Mouse (Mus musculus): ENCODE data around the gene Pdia4. TPM values are rescaled to one million over a fixed set of nuclear protein-coding genes. Genes with fewer than 3 reads are reported as not detected.
A peak's percentile ranks its signal among the peaks of the same experiment; 100 is the strongest.

Pdia4 gene
- polyA plus RNA-seq, 1 experiment, result 44.0 TPM

DNA sequence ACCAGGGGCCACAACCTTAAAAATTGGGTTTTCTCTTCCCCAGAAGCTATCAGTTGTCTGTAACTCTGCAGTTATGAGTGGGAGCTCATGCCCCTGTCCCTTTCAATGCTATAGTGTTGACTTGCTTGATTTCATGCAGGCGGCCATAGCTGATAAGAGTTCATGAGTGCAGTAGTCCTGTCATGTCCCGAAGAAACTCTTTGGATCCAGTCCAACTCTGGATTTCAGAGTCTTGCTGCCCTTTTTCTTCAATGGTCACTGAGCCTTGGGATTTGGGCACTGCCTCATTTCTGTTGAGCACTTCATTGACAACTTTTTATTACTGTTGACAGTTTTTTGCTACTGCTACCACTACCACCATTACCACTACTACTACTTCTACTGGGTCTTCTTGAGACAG lies 24.4 kb upstream of the Pdia4 start:
- no peak for DNase-seq
- WGBS, result 52% methylated on average over 2 of the region's 2 CpGs
- no peak for TF ChIP-seq POLR2A (IDR thresholded peaks at IDR 0.05; ENCODE audit: low read depth, low read length)
- no peak for TF ChIP-seq CTCF (conservative IDR thresholded peaks at IDR 0.05; ENCODE audit: insufficient read depth, insufficient read length, low read depth, low read length)
- no peak overlapping the region for H3K4me3 ChIP-seq (ENCODE audit: insufficient read depth, low read depth, low read length)
- no peaks in the 10 kb centered on the region for H3K27me3 ChIP-seq (replicated peaks; ENCODE audit: control insufficient read depth, insufficient read depth, low read length)
- peaks cover 2% of the 10 kb centered on the region; the same call in 1 of the 2 replicates for H3K4me1 ChIP-seq (ENCODE audit: control insufficient read depth, insufficient read depth, low read length)
- no peak overlapping the region for H3K27ac ChIP-seq (ENCODE audit: insufficient read depth, low read depth, low read length)
- H3K36me3 ChIP-seq (ENCODE audit: control insufficient read depth, insufficient read depth, low read length), result no peaks in the 10 kb centered on the region; the same call in 1 of the 2 replicates

DNA sequence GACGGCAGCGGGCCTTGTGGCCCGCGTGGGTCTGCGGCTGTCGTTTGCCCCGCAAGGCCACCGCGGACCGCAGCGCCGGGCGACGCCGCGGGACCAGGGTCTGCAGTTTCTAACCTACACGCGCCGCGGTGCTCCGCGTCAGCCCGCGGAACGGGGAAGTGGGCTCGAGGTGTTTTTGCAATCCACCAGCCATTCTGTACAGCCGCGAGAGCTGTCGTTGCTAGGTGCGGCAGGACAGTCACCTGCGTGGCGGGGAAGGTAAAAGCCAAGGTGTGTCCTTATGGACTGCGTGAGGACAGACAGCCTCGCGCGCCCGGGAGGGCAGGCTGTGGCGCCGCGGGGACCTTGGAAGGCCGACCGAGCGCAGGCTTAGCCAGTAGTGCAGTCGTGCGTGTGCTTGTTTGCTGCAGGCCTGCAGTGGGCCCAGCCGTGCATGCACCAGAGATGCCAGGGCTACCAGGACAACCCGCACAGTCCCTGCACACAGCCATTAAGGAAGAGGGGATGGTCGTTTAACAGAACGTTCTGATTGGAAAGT lies 22.8 kb upstream of the Pdia4 start:
- Histone ChIP-seq H3K4me3 (ENCODE audit: insufficient read depth, low read depth, low read length) (peak overlapping the region; percentile 95), H3K4me1 (ENCODE audit: control insufficient read depth, insufficient read depth, low read length) (peaks cover 2% of the 10 kb centered on the region; the same call in 1 of the 2 replicates), H3K36me3 (ENCODE audit: control insufficient read depth, insufficient read depth, low read length) (no peaks in the 10 kb centered on the region; the same call in 1 of the 2 replicates), H3K27ac (ENCODE audit: insufficient read depth, low read depth, low read length) (peak overlapping the region; percentile 72), H3K27me3 (replicated peaks; ENCODE audit: control insufficient read depth, insufficient read depth, low read length) (no peaks in the 10 kb centered on the region)
- peak; percentile 70 for DNase-seq
- under 1% methylated on average over 49 of the region's 49 CpGs for WGBS
- TF ChIP-seq POLR2A (IDR thresholded peaks at IDR 0.05; ENCODE audit: low read depth, low read length), result no peak

DNA sequence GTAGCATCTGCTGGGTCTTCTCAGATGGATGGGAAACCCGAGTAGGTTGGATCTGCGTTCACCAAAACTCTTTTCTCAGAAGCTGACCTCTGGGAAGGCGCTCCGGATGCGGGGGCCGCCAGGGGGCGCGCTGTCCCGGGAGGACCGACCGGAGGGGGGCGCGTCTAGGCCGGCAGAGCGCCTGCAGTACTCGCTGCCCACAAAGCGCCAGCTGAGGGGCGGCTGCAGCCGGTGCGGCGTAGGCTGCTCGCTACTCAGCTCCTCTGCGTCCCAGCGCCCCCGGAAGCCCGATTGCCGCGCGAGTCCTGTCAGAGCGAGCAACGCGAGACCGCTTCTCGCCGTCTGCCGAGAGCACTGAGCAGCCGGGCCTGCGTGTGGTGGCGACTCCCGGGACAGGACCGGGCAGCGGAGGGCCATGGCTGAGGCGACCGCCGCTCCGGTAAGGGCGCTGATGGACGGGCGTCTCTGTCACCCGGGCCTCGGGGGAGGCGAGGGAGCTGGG lies 22.3 kb upstream of the Pdia4 start, which contains the start of gene Zfp398:
Gene Zfp398, plus strand, starts transcription at position 180 of the 502 bp plus-strand sequence.
- H3K27me3 ChIP-seq (replicated peaks; ENCODE audit: control insufficient read depth, insufficient read depth, low read length), result no peaks in the 10 kb centered on the region
- peak within 1 kb of the TSS; percentile 95 for H3K4me3 ChIP-seq (ENCODE audit: insufficient read depth, low read depth, low read length)
- DNase-seq, result peak; percentile 97
- TF ChIP-seq POLR2A (IDR thresholded peaks at IDR 0.05; ENCODE audit: low read depth, low read length), result peak; percentile 19
- TF ChIP-seq CTCF (conservative IDR thresholded peaks at IDR 0.05; ENCODE audit: insufficient read depth, insufficient read length, low read depth, low read length), result peak; percentile 80
- peaks cover 2% of the 10 kb centered on the region; the same call in 1 of the 2 replicates for H3K4me1 ChIP-seq (ENCODE audit: control insufficient read depth, insufficient read depth, low read length)
- H3K27ac ChIP-seq (ENCODE audit: insufficient read depth, low read depth, low read length), result peak within 1 kb of the TSS; percentile 72
- no peaks in the 10 kb centered on the region for H3K36me3 ChIP-seq (ENCODE audit: control insufficient read depth, insufficient read depth, low read length)
- under 1% methylated on average over 52 of the region's 52 CpGs for WGBS

DNA sequence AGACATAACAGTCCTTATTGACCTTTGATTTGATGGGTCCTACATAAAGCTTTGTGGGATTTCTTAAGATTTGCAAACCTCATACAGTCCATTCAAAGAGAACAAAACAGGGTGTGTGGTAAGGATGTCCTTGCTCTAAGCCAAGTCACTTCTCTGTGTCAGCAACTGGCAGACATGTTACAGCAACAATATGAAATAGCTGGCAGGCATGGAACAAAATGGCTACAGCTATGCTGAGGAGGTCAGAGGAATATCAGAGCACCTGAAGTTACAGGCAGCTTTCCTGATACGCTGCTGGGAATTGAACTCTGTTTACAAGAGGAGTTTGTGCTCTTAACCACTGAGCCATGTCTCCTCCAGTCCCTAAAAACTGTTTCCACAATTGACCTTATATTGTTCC lies 19.0 kb upstream of the Pdia4 start:
- TF ChIP-seq CTCF (conservative IDR thresholded peaks at IDR 0.05; ENCODE audit: insufficient read depth, insufficient read length, low read depth, low read length) (no peak), POLR2A (IDR thresholded peaks at IDR 0.05; ENCODE audit: low read depth, low read length) (no peak)
- WGBS, result 91% methylated on average over 1 of the region's 1 CpGs
- Histone ChIP-seq H3K27me3 (replicated peaks; ENCODE audit: control insufficient read depth, insufficient read depth, low read length) (no peaks in the 10 kb centered on the region), H3K4me1 (ENCODE audit: control insufficient read depth, insufficient read depth, low read length) (no peaks in the 10 kb centered on the region; the same call in 1 of the 2 replicates), H3K4me3 (ENCODE audit: insufficient read depth, low read depth, low read length) (no peak overlapping the region), H3K36me3 (ENCODE audit: control insufficient read depth, insufficient read depth, low read length) (no peaks in the 10 kb centered on the region), H3K27ac (ENCODE audit: insufficient read depth, low read depth, low read length) (no peak overlapping the region)
- no peak for DNase-seq

DNA sequence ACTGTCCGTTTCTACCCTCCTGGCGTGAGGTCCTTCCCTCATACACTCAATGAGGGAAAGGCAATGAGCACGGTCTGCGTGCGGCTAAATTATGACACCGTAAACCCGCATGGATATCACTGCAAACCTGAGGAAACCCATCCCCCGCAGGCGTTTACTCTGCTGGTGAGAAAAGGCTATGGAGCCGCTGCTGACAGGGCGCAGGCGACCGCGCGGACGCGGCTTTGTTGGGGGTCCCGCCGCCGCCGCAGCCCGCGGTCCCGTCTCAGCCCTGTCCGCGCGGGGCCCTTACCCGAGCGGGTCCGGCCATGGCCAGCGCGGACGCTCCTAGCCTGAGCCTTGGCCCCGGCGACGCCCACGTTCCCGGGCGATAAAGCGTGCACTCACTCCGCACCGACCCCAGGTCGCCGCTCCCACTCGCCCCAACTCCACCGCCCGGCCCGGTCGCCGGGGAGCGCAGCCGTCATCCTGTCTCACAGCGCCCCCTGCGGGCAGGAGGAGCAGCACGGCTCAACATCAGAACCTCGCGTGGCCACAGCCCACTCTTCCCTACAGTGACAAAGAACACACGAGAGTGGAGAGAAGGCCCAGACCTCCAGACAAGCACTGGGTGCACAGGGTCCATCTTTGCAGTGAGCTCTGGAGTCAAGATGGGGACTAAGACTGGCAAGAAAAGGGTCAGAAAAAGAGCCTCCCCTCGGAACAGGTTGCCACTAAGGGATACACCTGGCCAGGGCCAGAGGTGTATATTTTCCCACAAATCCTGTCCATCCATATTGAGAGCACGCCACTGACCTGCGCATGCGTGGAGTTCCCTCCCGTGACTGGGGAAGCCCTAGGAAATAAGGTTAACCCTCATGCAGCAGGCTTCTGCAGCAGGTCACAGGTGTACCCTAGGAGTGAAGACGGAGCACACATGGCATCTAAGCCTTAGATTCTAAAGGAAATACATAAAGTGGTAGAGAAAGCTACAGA lies 17.2 kb upstream of the Pdia4 start, which contains the start of gene Zfp786:
Gene Zfp786, minus strand, starts transcription at position 764 of the 975 bp plus-strand sequence.
- H3K27me3 ChIP-seq (replicated peaks; ENCODE audit: control insufficient read depth, insufficient read depth, low read length), result no peaks in the 10 kb centered on the region
- TF ChIP-seq POLR2A (IDR thresholded peaks at IDR 0.05; ENCODE audit: low read depth, low read length) (no peak), CTCF (conservative IDR thresholded peaks at IDR 0.05; ENCODE audit: insufficient read depth, insufficient read length, low read depth, low read length) (peak; percentile 89)
- 1% methylated on average over 64 of the region's 64 CpGs for WGBS
- no peaks in the 10 kb centered on the region; the same call in 1 of the 2 replicates for H3K4me1 ChIP-seq (ENCODE audit: control insufficient read depth, insufficient read depth, low read length)
- no peaks in the 10 kb centered on the region for H3K36me3 ChIP-seq (ENCODE audit: control insufficient read depth, insufficient read depth, low read length)
- DNase-seq, result peak; percentile 94
- 0 out of 2 replicates have a peak within 1 kb of the TSS, but pooled peaks have one; percentile 14 for H3K27ac ChIP-seq (ENCODE audit: insufficient read depth, low read depth, low read length)
- H3K4me3 ChIP-seq (ENCODE audit: insufficient read depth, low read depth, low read length), result peak within 1 kb of the TSS; percentile 76

DNA sequence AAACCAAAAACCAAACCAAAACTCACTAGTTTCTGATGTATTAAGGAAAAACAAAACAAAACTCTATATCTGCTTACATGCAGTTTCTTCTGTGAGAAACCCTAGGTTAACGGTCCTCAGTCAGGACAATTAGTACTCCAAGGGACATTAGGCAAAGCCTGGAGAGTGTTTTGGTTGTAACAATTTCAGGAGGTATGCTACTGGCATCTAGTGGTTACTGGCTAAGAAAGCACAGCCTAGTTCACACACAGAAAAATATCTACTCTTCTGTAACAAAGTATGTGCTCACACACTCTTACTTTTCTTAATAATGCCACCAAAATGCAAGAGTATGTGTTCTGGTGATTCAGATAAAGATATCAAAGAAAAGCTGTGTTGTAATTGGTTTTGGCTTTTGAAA lies 15.7 kb upstream of the Pdia4 start:
- 0 out of 2 replicates have a peak, but pooled peaks have one; percentile 17 for TF ChIP-seq CTCF (conservative IDR thresholded peaks at IDR 0.05; ENCODE audit: insufficient read depth, insufficient read length, low read depth, low read length)
- no peak for TF ChIP-seq POLR2A (IDR thresholded peaks at IDR 0.05; ENCODE audit: low read depth, low read length)
- Histone ChIP-seq H3K4me3 (ENCODE audit: insufficient read depth, low read depth, low read length) (no peak overlapping the region), H3K4me1 (ENCODE audit: control insufficient read depth, insufficient read depth, low read length) (no peaks in the 10 kb centered on the region; the same call in 1 of the 2 replicates), H3K36me3 (ENCODE audit: control insufficient read depth, insufficient read depth, low read length) (no peaks in the 10 kb centered on the region), H3K27ac (ENCODE audit: insufficient read depth, low read depth, low read length) (no peak overlapping the region), H3K27me3 (replicated peaks; ENCODE audit: control insufficient read depth, insufficient read depth, low read length) (no peaks in the 10 kb centered on the region)
- WGBS, result 20% methylated on average over 1 of the region's 1 CpGs
- DNase-seq, result peak; percentile 60
